Mouse (Mus musculus) liver, postnatal 0 days (tissue): ENCODE data around the gene Mgam.

Source experiments
- CTCF ChIP-seq: sonication (generic); IDR thresholded peaks from 2 replicates; pipeline ENCODE4 v1.5.1; 2016; ENCODE audit warnings: antibody characterized with exemption, low read depth
- EP300 ChIP-seq: IDR thresholded peaks from 2 replicates; pipeline ENCODE4 v1.6.1; 2016; ENCODE audit warnings: antibody characterized with exemption, low read depth, mild to moderate bottlenecking

GRCm38 (mm10) chr6:40613260-40613852, 15.3 kb upstream of the Mgam start, which contains the start of gene Tas2r138:
- TF ChIP-seq EP300 (no peak), CTCF (no peak)
